Mouse (Mus musculus): ENCODE measurements around the gene Elovl5. TPM values are rescaled to one million over a fixed set of nuclear protein-coding genes. Genes with fewer than 3 reads are reported as not detected.

Elovl5 gene
- polyA plus RNA-seq, 1 experiment from 2014 or later: 86.7 TPM

DNA sequence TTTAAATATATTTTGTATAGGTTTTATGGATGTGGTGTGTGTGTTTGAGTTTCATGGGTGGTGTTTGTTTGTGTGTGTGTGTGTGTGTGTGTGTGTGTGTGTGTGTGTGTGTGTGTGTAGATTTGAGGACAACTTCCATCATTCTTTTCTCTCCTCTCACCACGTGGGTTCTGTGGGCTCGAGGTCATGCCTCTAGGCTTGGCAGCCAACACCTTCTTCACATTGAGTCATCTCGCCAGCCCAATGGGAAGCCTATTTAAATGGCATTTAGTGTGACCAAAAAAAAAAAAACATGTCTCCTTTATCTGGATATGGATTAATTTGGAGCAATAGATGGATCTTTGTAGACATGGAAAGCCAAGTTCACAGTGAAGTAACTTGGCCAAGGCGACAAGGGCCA lies 94.9 kb downstream of the Elovl5 start:
- no peak overlapping the region for H3K4me2 ChIP-seq (ENCODE audit: low read length)
- H3K27ac ChIP-seq (replicated peaks in 1 of 2; ENCODE audit: control insufficient read depth in 1 of 2, insufficient read depth in 1 of 2, low read depth in 2 of 2, low read length in 2 of 2): no peak overlapping the region
- no peak overlapping the region for H3K4me3 ChIP-seq (ENCODE audit: control insufficient read depth in 1 of 2, insufficient read depth in 1 of 2, low read depth in 1 of 2, low read length in 2 of 2)
- H3K4me1 ChIP-seq (ENCODE audit: control insufficient read depth in 2 of 2, insufficient read depth in 2 of 2, low read length in 2 of 2): peaks cover 9% of the 10 kb centered on the region in 2 experiments; a peak in 3 of 4 replicates
- H3K9me3 ChIP-seq (ENCODE audit: control insufficient read depth, low read length): no peaks in the 10 kb centered on the region
- no peak for ATAC-seq (ENCODE audit: insufficient number of reproducible peaks, insufficient read depth, low FRiP score, low read depth)
- H3K27me3 ChIP-seq (ENCODE audit: control insufficient read depth, insufficient read depth, low read length): no peaks in the 10 kb centered on the region
- H3K9ac ChIP-seq (ENCODE audit: low read length): no peak overlapping the region
- WGBS: 90% methylated on average over 4 of the region's 4 CpGs
- no peaks in the 10 kb centered on the region for H3K36me3 ChIP-seq (ENCODE audit: control insufficient read depth, insufficient read depth, low read length)

- H3K4me3 ChIP-seq (ENCODE audit: control insufficient read depth in 1 of 2, insufficient read depth in 1 of 2, low read depth in 1 of 2, low read length in 2 of 2): no peak overlapping the region
- H3K9ac ChIP-seq (ENCODE audit: low read length): no peak overlapping the region
- peaks cover 9% of the 10 kb centered on the region in 2 experiments; a peak in 3 of 4 replicates for H3K4me1 ChIP-seq (ENCODE audit: control insufficient read depth in 2 of 2, insufficient read depth in 2 of 2, low read length in 2 of 2)
- H3K4me2 ChIP-seq (ENCODE audit: low read length): no peak overlapping the region
- WGBS: 82% methylated on average over 5 of the region's 5 CpGs
- H3K27me3 ChIP-seq (ENCODE audit: control insufficient read depth, insufficient read depth, low read length): no peaks in the 10 kb centered on the region
- no peak overlapping the region for H3K27ac ChIP-seq (replicated peaks in 1 of 2; ENCODE audit: control insufficient read depth in 1 of 2, insufficient read depth in 1 of 2, low read depth in 2 of 2, low read length in 2 of 2)
- H3K36me3 ChIP-seq (ENCODE audit: control insufficient read depth, insufficient read depth, low read length): no peaks in the 10 kb centered on the region
- no peaks in the 10 kb centered on the region for H3K9me3 ChIP-seq (ENCODE audit: control insufficient read depth, low read length)
- ATAC-seq (ENCODE audit: insufficient number of reproducible peaks, insufficient read depth, low FRiP score, low read depth): no peak
Observed at GRCm38 (mm10) chr9:78012681-78013080, 95.5 kb downstream of the Elovl5 start.

DNA sequence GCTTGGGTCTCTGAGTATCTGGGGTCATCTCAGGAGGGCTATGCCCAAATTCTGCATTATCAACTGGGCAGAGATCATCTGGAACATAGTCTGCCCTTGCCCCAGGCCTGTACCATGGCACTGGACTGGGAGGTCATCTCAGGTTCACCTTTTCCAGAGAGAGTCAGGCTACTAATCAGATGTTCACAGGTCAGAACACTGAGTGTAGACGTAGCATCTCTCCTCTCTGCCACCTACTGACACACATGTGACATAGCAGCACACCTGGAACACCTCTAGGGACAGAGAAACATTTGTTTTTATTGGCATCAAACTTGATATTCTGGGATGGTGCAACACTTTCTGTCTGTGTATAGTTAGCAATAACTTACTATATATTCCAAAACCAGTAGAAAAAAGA lies 96.6 kb downstream of the Elovl5 start:
- Histone ChIP-seq H3K9me3 (ENCODE audit: control insufficient read depth, low read length) (no peaks in the 10 kb centered on the region), H3K4me2 (ENCODE audit: low read length) (no peak overlapping the region), H3K4me3 (ENCODE audit: control insufficient read depth in 1 of 2, insufficient read depth in 1 of 2, low read depth in 1 of 2, low read length in 2 of 2) (no peak overlapping the region), H3K27ac (replicated peaks in 1 of 2; ENCODE audit: control insufficient read depth in 1 of 2, insufficient read depth in 1 of 2, low read depth in 2 of 2, low read length in 2 of 2) (no peak overlapping the region), H3K36me3 (ENCODE audit: control insufficient read depth, insufficient read depth, low read length) (no peaks in the 10 kb centered on the region), H3K4me1 (ENCODE audit: control insufficient read depth in 2 of 2, insufficient read depth in 2 of 2, low read length in 2 of 2) (peaks cover 9% of the 10 kb centered on the region in 2 experiments; a peak in 3 of 4 replicates), H3K27me3 (ENCODE audit: control insufficient read depth, insufficient read depth, low read length) (no peaks in the 10 kb centered on the region), H3K9ac (ENCODE audit: low read length) (no peak overlapping the region)
- 53% methylated on average over 1 of the region's 1 CpGs for WGBS
- no peak for ATAC-seq (ENCODE audit: insufficient number of reproducible peaks, insufficient read depth, low FRiP score, low read depth)

GRCm38 (mm10) chr9:78015816-78016215 lies 98.7 kb downstream of the Elovl5 start:
- WGBS: 94% methylated on average over 7 of the region's 7 CpGs
- ATAC-seq (ENCODE audit: insufficient number of reproducible peaks, insufficient read depth, low FRiP score, low read depth): no peak
- Histone ChIP-seq H3K27ac (replicated peaks in 1 of 2; ENCODE audit: control insufficient read depth in 1 of 2, insufficient read depth in 1 of 2, low read depth in 2 of 2, low read length in 2 of 2) (no peak overlapping the region), H3K9me3 (ENCODE audit: control insufficient read depth, low read length) (no peaks in the 10 kb centered on the region), H3K4me3 (ENCODE audit: control insufficient read depth in 1 of 2, insufficient read depth in 1 of 2, low read depth in 1 of 2, low read length in 2 of 2) (no peak overlapping the region), H3K9ac (ENCODE audit: low read length) (no peak overlapping the region), H3K4me2 (ENCODE audit: low read length) (no peak overlapping the region), H3K27me3 (ENCODE audit: control insufficient read depth, insufficient read depth, low read length) (no peaks in the 10 kb centered on the region), H3K4me1 (ENCODE audit: control insufficient read depth in 2 of 2, insufficient read depth in 2 of 2, low read length in 2 of 2) (peaks cover 12 to 13% of the 10 kb centered on the region in 2 experiments), H3K36me3 (ENCODE audit: control insufficient read depth, insufficient read depth, low read length) (no peaks in the 10 kb centered on the region)

GRCm38 (mm10) chr9:78016288-78016687 lies 99.1 kb downstream of the Elovl5 start:
- Histone ChIP-seq H3K27ac (replicated peaks in 1 of 2; ENCODE audit: control insufficient read depth in 1 of 2, insufficient read depth in 1 of 2, low read depth in 2 of 2, low read length in 2 of 2) (peak overlapping the region in 1 of 2 experiments; percentile 50; a peak in 1 of 4 replicates), H3K36me3 (ENCODE audit: control insufficient read depth, insufficient read depth, low read length) (no peaks in the 10 kb centered on the region), H3K9ac (ENCODE audit: low read length) (peak overlapping the region; percentile 57), H3K4me3 (ENCODE audit: control insufficient read depth in 1 of 2, insufficient read depth in 1 of 2, low read depth in 1 of 2, low read length in 2 of 2) (peak overlapping the region; percentile 8 to 9; a peak in 1 of 4 replicates), H3K4me2 (ENCODE audit: low read length) (peak overlapping the region; percentile 61), H3K27me3 (ENCODE audit: control insufficient read depth, insufficient read depth, low read length) (no peaks in the 10 kb centered on the region), H3K4me1 (ENCODE audit: control insufficient read depth in 2 of 2, insufficient read depth in 2 of 2, low read length in 2 of 2) (peaks cover 16 to 18% of the 10 kb centered on the region in 2 experiments), H3K9me3 (ENCODE audit: control insufficient read depth, low read length) (no peaks in the 10 kb centered on the region)
- WGBS: 29% methylated on average over 15 of the region's 15 CpGs
- ATAC-seq (ENCODE audit: insufficient number of reproducible peaks, insufficient read depth, low FRiP score, low read depth): no peak

DNA sequence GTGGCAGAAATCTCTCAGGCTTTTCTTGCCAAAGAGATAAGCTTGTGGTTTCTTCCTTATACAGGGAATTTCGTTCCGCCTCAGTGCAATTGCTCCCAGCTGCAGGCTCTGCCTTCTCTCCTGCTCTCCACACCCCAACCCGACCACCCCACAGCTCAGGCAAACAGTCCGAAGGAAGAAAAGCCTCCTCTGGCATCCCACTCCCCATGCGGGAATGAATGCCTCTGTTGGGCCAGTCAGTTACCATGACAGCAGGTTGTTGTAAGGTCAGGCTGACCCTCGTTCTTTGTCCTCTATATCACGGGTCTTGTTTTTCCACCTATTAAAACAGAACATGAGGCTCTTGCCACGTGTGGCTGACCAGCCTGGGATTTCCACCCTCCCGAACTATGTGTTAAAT lies 104.1 kb downstream of the Elovl5 start:
- WGBS: 22% methylated on average over 9 of the region's 9 CpGs
- ATAC-seq (ENCODE audit: insufficient number of reproducible peaks, insufficient read depth, low FRiP score, low read depth): 0 out of 2 replicates have a peak, but pooled peaks have one; percentile 20
- no peak overlapping the region for H3K4me3 ChIP-seq (ENCODE audit: control insufficient read depth in 1 of 2, insufficient read depth in 1 of 2, low read depth in 1 of 2, low read length in 2 of 2)
- peak overlapping the region in 1 of 2 experiments; percentile 25; a peak in 3 of 4 replicates for H3K27ac ChIP-seq (replicated peaks in 1 of 2; ENCODE audit: control insufficient read depth in 1 of 2, insufficient read depth in 1 of 2, low read depth in 2 of 2, low read length in 2 of 2)
- no peaks in the 10 kb centered on the region for H3K36me3 ChIP-seq (ENCODE audit: control insufficient read depth, insufficient read depth, low read length)
- H3K9me3 ChIP-seq (ENCODE audit: control insufficient read depth, low read length): no peaks in the 10 kb centered on the region
- no peaks in the 10 kb centered on the region for H3K27me3 ChIP-seq (ENCODE audit: control insufficient read depth, insufficient read depth, low read length)
- peaks cover 24 to 25% of the 10 kb centered on the region in 2 experiments for H3K4me1 ChIP-seq (ENCODE audit: control insufficient read depth in 2 of 2, insufficient read depth in 2 of 2, low read length in 2 of 2)
- H3K4me2 ChIP-seq (ENCODE audit: low read length): no peak overlapping the region
- H3K9ac ChIP-seq (ENCODE audit: low read length): no peak overlapping the region

GRCm38 (mm10) chr9:78022187-78022945 lies 105.2 kb downstream of the Elovl5 start:
- Histone ChIP-seq H3K27me3 (ENCODE audit: control insufficient read depth, insufficient read depth, low read length) (no peaks in the 10 kb centered on the region), H3K36me3 (ENCODE audit: control insufficient read depth, insufficient read depth, low read length) (no peaks in the 10 kb centered on the region), H3K27ac (replicated peaks in 1 of 2; ENCODE audit: control insufficient read depth in 1 of 2, insufficient read depth in 1 of 2, low read depth in 2 of 2, low read length in 2 of 2) (0 out of 4 replicates have a peak overlapping the region, but pooled peaks have one; percentile 9), H3K4me2 (ENCODE audit: low read length) (no peak overlapping the region), H3K9me3 (ENCODE audit: control insufficient read depth, low read length) (no peaks in the 10 kb centered on the region), H3K4me1 (ENCODE audit: control insufficient read depth in 2 of 2, insufficient read depth in 2 of 2, low read length in 2 of 2) (peaks cover 17 to 18% of the 10 kb centered on the region in 2 experiments), H3K4me3 (ENCODE audit: control insufficient read depth in 1 of 2, insufficient read depth in 1 of 2, low read depth in 1 of 2, low read length in 2 of 2) (no peak overlapping the region), H3K9ac (ENCODE audit: low read length) (no peak overlapping the region)
- 71% methylated on average over 8 of the region's 8 CpGs for WGBS
- ATAC-seq (ENCODE audit: insufficient number of reproducible peaks, insufficient read depth, low FRiP score, low read depth): peak; percentile 41; the same call in 1 of the 2 replicates
